Mouse (Mus musculus) E14TG2a.4 (cell line): ENCODE results near the gene Rtn2.

Source experiments
- CTCF ChIP-seq: conservative IDR thresholded peaks from 2 replicates; pipeline ENCODE4 v1.5.1; 2014; ENCODE audit warnings: low read length
- NANOG ChIP-seq: IDR thresholded peaks from 2 replicates; pipeline ENCODE4 v1.6.1; 2014; ENCODE audit warnings: borderline replicate concordance, low read length, mixed read lengths
- POU5F1 ChIP-seq: IDR thresholded peaks from 2 replicates; pipeline ENCODE4 v1.6.1; 2014; ENCODE audit warnings: low read length, borderline replicate concordance

- no peak for TF ChIP-seq CTCF
- no peak for TF ChIP-seq POU5F1
- TF ChIP-seq NANOG, result no peak
Observed at GRCm38 (mm10) chr7:19325262-19326199, 43.1 kb downstream of the Rtn2 start.
